Mouse (Mus musculus): ENCODE results near the gene Ms4a14. TPM values are rescaled to one million over a fixed set of nuclear protein-coding genes. Genes with fewer than 3 reads are reported as not detected.

The Ms4a14 gene
- polyA plus RNA-seq (2021; fragmentation: Nextera tagmentation): not detected in 2 replicates
- long read RNA-seq, experiment 1: 0 reads
- long read RNA-seq, experiment 2: 0 reads

DNA sequence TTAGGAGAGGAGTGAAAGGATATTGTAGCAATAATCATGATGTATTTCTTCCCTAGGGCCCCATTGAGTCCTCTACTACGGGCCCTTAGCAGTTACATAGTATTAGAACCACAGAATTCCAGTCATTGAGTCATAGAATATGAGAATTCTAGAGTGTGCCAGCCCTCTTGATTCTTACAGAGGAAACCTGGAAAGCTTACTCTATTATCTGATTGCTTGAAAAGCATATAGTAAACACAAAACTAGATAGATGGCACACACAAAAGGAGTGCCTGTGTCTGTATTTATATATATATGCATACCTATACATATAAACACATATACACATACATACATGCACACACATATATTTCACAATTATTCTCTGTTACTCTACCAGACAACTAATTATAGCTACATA, at the start of gene Ms4a14:
TSS of gene Ms4a14 (minus strand) at position 101 of the 400 bp plus-strand sequence.

DNA sequence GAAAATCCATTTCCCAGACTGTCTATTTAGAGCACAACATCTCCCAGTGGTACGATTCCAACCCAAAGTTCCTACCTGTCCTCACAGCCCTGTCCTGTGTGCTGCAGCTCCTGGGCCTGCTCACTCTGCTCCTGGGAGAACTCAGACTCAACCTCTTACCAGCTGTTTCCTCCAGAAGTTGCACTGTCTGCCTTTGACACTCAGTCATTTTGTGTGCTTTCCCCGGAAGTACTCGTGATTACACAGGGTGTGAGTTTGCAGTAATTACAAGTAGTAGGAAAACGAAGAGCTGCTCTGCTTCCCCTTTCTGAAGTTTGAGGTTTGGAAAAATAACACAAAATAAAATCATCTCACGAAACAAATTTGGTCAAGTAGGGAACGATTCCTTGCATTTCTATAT, 21.7 kb upstream of the Ms4a14 start, which contains the start of gene Ms4a7:
TSS of gene Ms4a7 (minus strand) at position 215 of the 400 bp plus-strand sequence.

DNA sequence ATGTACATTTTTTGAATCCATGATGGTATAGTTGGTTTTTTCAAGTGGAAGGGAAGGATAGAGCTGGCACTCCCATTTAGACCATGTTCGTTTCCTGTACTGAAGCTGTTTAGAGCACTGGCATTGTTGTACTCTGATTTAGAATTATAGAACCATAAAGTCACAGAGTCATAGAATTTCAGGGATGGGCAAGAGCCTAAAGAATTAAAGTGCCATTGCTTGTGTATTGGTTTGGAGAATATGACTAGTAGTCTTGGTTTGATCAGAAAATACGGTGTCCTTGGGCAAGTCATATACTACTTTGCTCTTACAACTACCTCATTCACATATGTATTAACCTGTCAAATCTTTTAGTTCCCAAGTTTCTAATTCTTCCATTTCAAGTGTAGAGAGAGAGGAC, 30.5 kb downstream of the Ms4a14 start, which contains the start of gene Ms4a5:
TSS of gene Ms4a5 (minus strand) at position 101 of the 400 bp plus-strand sequence.

DNA sequence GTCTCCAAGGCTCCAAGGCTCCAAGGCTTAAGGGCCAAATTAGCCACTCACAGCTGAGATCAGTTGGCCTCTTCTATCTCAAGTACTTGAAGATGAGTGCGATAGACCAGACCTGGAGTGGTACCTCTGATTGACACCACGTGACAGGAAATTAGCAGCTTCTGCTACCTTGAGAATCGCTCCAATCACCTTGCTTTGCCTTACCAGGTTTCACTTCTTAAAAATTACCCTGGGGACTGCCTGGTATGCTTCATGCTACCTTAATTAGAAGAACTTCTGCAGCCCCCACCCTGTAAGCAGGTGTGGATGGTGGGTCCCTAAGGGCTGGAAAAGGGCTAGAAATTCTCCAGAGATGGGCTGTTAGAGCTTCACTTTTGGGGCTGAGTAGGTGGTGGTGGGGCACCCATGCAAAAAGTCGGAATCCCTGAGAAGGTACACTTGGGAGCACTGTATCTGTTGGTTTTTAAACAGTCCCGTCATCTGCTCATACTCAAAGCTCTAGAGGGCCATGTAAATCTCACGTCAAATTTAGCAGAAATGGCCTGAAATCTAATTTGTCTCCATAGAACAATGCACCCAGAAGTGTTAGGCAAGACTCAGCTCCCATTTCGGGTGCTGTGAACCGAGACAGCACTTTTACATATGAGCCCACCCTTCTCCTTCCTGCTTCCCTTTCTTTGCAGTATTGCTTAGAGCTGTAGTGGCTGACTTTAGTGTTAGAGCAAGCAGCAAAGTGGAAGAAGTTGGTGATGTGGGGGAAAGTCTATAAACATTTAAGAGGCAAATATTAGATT, 48.0 kb downstream of the Ms4a14 start, which contains the start of gene Ms4a1:
TSS of gene Ms4a1 (minus strand) at position 190 of the 794 bp plus-strand sequence.

Other genes starting within 250 kb of the Ms4a14 start
- not detected in 2 replicates for gene Ms4a8a, start 233.4 kb downstream of the Ms4a14 start, polyA plus RNA-seq (2021; fragmentation: Nextera tagmentation)
- not detected in 2 replicates for gene 1700017D01Rik, start 183.6 kb downstream of the Ms4a14 start, polyA plus RNA-seq (2021; fragmentation: Nextera tagmentation)
- not detected in 2 replicates for gene 1700025F22Rik, start 149.1 kb downstream of the Ms4a14 start, polyA plus RNA-seq (2021; fragmentation: Nextera tagmentation)
- not detected in 2 replicates for gene Ms4a13, start 117.7 kb downstream of the Ms4a14 start, polyA plus RNA-seq (2021; fragmentation: Nextera tagmentation)
- not detected in 2 replicates for gene Ms4a12, start 82.0 kb downstream of the Ms4a14 start, polyA plus RNA-seq (2021; fragmentation: Nextera tagmentation)
- not detected in 2 replicates for gene Ms4a1, start 48.2 kb downstream of the Ms4a14 start, polyA plus RNA-seq (2021; fragmentation: Nextera tagmentation)
- not detected in 2 replicates for gene Ms4a5, start 30.6 kb downstream of the Ms4a14 start, polyA plus RNA-seq (2021; fragmentation: Nextera tagmentation)
- gene Ms4a7, start 21.7 kb upstream of the Ms4a14 start, polyA plus RNA-seq (2021; fragmentation: Nextera tagmentation): 1.0 and 1.7 TPM in 2 replicates
- gene Ms4a4a, start 61.1 kb upstream of the Ms4a14 start, polyA plus RNA-seq (2021; fragmentation: Nextera tagmentation): 0.26 and 0.46 TPM in 2 replicates
- gene Ms4a4c, start 90.3 kb upstream of the Ms4a14 start, polyA plus RNA-seq (2021; fragmentation: Nextera tagmentation): 0.06 TPM in 1 of 2 replicates, not detected in the other
- gene Ms4a4b, start 129.1 kb upstream of the Ms4a14 start, polyA plus RNA-seq (2021; fragmentation: Nextera tagmentation): not detected in 2 replicates
- gene Ms4a6c, start 154.9 kb upstream of the Ms4a14 start, polyA plus RNA-seq (2021; fragmentation: Nextera tagmentation): 0.59 and 0.72 TPM in 2 replicates
- gene Gm8369, start 171.5 kb upstream of the Ms4a14 start, polyA plus RNA-seq (2021; fragmentation: Nextera tagmentation): 0.28 and 0.63 TPM in 2 replicates
- gene Ms4a6b, start 202.1 kb upstream of the Ms4a14 start, polyA plus RNA-seq (2021; fragmentation: Nextera tagmentation): 1.2 and 2.2 TPM in 2 replicates
- not detected in 2 replicates for gene Ms4a4d, start 222.3 kb upstream of the Ms4a14 start, polyA plus RNA-seq (2021; fragmentation: Nextera tagmentation)